Mouse (Mus musculus): ENCODE data around the gene Wdr18.

The Wdr18 gene

GRCm38 (mm10) chr10:79996272-79997033, 36.5 kb downstream of the Wdr18 start, which contains the start of gene Abca7:
Gene Abca7, plus strand, starts transcription at chr10:79996494.
- DNase-seq (ENCODE audit: low read depth, low spot score) = peak; percentile 96

GRCm38 (mm10) chr10:79997034-79997760, 37.2 kb downstream of the Wdr18 start:
- peak; percentile 69 for DNase-seq (ENCODE audit: low read depth, low spot score)

- no peak for DNase-seq (ENCODE audit: low read depth, low spot score)
These were observed 37.9 kb downstream of the Wdr18 start for GRCm38 (mm10) chr10:79997819-79998218.

- DNase-seq (ENCODE audit: low read depth, low spot score) = no peak
These were observed 42.0 kb downstream of the Wdr18 start for GRCm38 (mm10) chr10:80001945-80002344.

GRCm38 (mm10) chr10:80002829-80003228, 42.9 kb downstream of the Wdr18 start:
- no peak for DNase-seq (ENCODE audit: low read depth, low spot score)

- no peak for DNase-seq (ENCODE audit: low read depth, low spot score)
These were observed 43.7 kb downstream of the Wdr18 start for GRCm38 (mm10) chr10:80003374-80004232.

GRCm38 (mm10) chr10:80004233-80004705, 44.3 kb downstream of the Wdr18 start:
- DNase-seq (ENCODE audit: low read depth, low spot score) = no peak

GRCm38 (mm10) chr10:80011740-80012139, 51.8 kb downstream of the Wdr18 start:
- no peak for DNase-seq (ENCODE audit: low read depth, low spot score)

- no peak for DNase-seq (ENCODE audit: low read depth, low spot score)
These were observed 53.7 kb downstream of the Wdr18 start for GRCm38 (mm10) chr10:80013609-80014008.

GRCm38 (mm10) chr10:80014484-80015290, 54.7 kb downstream of the Wdr18 start:
- DNase-seq (ENCODE audit: low read depth, low spot score) = peak; percentile 57

GRCm38 (mm10) chr10:80015583-80015982, 55.6 kb downstream of the Wdr18 start:
- DNase-seq (ENCODE audit: low read depth, low spot score) = no peak

GRCm38 (mm10) chr10:80016511-80016910, 56.6 kb downstream of the Wdr18 start, which contains the start of gene Arhgap45:
Gene Arhgap45, plus strand, starts transcription at chr10:80016653.
- peak; percentile 93 for DNase-seq (ENCODE audit: low read depth, low spot score)

GRCm38 (mm10) chr10:80016931-80017330, 57.0 kb downstream of the Wdr18 start:
- DNase-seq (ENCODE audit: low read depth, low spot score) = peak; percentile 71

GRCm38 (mm10) chr10:80017361-80017760, 57.4 kb downstream of the Wdr18 start:
- DNase-seq (ENCODE audit: low read depth, low spot score) = peak; percentile 94

GRCm38 (mm10) chr10:80017771-80018170, 57.8 kb downstream of the Wdr18 start:
- DNase-seq (ENCODE audit: low read depth, low spot score) = peak; percentile 65

- DNase-seq (ENCODE audit: low read depth, low spot score) = peak; percentile 77
These were observed 58.9 kb downstream of the Wdr18 start for GRCm38 (mm10) chr10:80018739-80019297.

GRCm38 (mm10) chr10:80019471-80020131, 59.6 kb downstream of the Wdr18 start:
- no peak for DNase-seq (ENCODE audit: low read depth, low spot score)
